Mouse (Mus musculus): Measurements from ENCODE around the gene Galnt2.
A peak's percentile ranks its signal among the peaks of the same experiment; 100 is the strongest.

The Galnt2 gene

DNA sequence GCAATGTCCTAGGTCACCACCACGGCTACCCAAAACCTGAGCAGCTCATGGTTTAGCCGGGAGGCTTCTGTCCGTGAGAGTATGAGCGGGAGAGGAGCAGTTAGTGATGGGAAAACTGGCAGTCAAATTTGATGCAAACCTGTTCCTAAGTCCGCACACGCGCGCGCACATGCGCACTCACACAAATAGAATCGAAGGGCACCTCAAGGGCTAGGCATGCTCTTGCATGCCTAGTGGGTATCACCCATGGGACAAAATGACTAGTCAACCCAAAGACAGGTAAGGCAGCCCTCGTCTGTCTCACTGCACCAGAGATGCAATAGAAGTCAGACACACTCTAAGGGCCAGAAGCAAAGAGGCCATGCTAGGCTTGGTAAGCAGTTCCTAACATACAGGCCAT lies 145.2 kb downstream of the Galnt2 start:
- no peak for DNase-seq

DNA sequence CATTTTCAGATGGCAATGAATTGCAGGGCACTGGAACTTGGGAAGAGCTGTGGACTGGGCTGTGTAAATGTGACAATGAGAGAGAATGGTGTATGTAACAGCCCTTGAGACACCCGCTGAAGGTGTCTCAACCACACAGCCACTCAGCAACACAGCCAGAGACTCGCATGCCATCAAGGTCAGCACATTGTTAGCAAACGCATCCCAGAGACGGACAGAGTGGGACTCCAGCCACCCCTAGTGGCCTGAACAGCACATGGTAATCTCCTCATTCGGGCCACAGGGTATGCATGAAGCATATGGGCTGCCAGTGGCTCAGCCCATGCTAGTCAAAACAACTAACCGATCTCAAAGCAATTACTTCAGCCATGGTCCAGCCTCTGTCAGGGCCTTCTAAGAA lies 148.1 kb downstream of the Galnt2 start:
- DNase-seq, result no peak

DNA sequence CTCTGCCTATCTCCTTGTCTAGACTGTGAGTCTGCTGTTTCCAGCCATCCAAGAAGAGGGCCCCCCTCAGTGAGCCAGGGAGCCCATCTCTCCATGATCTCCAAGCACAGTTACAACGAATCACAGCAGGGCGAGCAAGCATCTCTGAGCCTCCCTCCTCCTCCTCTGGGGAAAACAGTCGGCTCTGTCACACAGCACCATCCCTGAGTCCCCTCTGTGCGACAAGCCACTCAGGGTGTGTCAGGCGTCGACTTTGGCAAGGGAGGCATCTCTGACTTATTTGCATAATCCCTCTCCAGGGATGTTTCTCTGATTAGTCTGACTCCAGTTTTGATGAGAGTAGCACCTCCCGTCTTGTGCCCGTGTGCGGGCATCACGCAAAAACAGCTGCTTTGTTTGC lies 151.0 kb downstream of the Galnt2 start:
- DNase-seq, result no peak

DNA sequence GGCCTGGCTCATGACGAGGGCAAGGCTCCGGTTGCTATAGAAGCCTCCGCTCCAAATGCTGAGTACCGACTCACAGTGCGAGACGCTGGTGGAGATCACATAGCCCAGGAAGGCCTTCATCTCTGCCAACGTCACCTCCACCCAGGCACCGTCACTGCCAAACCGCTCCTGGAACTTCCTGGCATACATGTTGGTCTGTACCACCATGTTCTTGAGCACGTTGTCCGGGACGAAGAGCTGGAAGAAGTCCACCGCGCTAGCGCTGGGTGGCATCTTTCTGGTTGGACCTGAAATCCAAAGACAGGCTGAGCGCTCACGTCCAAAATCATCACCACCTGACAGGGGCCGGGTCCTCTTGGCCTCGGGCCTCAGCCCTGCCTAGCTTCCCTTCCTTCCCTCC lies 153.1 kb downstream of the Galnt2 start:
- DNase-seq, result no peak

DNA sequence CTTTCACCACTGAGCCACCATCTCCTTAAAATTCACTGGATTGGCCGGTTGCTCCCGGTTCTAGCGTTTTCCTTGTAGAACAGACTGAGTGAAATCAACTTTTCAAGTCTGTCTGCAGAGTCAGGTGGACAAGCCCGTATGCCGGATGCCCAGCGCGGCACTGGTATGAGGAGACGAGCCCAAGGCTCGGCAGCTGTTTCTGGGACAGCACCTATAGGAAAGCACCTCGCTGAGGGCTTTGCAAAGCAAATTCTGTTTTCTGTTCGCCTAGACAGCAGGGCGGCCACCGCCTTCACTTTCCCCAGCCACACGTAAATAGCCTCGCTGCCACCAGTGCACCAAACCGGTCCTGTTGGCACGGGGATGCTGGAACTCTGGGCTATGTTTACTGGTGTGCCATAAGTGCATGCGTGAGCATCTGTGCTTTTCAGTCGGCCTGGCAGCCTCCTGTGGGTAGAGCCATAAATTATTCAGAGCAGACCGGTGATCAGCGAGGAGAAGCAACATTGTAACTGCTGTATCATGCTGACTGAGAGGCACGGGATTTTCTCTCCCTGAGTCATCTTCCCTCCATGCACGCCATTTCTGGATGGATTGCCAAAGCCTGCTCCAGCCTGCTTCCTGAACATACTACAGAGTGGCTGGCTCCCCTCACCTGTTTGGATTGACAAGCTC lies 155.2 kb downstream of the Galnt2 start:
- no peak for DNase-seq

DNA sequence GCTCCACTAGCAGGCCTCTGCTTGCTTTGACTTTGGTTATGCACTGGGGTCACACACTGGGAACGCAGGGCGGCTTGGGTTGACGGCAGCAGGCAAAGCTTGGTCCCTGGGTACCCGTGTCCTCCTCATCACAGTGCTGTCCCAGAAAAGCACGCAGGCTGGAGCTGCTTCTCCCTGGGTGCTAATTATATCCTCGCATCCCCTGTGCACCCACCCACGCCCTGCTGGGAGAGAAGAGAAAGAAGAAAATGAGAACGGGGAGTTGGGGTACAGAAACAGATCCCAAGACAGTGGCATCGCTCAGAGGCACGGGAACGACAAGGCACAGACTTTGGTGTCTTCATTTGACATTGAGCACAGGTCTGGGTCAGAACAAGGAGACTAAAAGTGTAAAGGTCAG lies 158.3 kb downstream of the Galnt2 start:
- no peak for DNase-seq

DNA sequence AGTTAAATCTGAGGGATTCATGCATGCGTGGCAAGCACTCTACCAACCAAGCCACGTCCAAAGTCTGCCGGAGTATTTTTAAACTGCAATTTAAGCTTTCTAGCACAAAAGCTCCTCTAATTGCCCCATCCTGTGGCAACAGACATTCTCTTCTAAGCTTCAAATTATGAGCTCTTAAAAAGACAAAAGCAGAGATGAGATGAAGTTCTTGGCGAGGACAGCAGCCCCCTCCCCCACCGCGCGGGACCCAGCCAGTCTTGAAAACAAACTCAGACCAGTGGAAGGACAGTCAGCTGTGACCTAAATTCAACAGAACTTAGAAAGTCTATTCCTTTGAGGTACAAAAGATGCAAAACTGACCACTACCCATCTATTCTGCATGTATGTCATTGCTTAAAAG lies 160.0 kb downstream of the Galnt2 start:
- peak; percentile 38 to 69 for DNase-seq

DNA sequence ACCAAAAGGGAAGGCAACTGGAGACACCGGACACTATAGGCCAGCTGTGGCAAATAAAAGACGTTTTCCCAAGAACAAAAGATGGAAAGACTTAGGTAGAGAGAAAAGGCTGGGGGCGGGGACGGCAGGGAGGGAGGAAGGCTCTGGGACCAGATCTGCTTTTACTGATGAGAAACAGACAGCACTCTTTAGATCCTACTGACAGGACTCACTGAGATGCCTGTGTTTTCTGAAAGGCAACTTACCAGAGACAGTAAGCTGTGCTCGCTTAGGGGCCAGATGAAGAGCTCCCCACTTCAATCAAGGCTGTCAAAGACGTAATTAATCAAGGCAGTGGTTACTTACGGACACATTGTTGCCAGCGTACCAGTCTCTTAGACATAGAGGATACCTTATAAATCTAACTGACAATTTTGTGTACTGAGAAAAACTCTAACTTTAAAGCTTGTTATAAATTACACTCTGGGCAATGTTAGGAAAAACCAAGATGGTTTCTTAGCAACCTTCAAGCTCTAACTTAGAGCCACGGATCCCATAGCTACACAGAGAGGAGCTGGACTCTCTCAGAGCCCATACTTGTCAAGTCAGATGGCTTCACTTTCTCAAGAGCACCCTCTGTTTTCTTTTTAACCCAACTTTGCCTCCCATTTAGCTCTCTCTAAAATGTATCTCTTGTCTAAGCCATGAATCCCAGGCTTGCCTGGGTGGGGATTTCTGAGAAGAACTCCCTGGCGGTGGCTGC lies 161.3 kb downstream of the Galnt2 start:
- DNase-seq, result no peak

DNA sequence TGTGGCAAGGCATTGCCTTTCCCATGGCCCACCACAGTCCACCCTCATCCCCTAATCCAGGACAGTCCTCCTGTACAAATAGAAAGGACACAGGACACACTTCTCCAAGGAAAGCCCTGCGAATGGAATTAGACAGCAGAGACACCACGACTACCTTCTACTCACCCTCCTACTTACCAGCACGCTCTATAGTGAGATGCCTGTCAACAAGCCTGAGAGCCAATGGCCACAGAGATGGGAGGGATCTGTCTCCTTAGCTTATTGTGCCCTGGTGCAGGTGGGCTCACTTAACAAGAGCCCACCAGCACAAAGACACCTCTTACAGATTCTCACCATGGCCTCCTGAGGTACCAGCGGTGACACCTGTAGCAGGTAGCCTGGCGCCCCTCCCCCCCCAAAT lies 161.8 kb downstream of the Galnt2 start:
- no peak for DNase-seq

DNA sequence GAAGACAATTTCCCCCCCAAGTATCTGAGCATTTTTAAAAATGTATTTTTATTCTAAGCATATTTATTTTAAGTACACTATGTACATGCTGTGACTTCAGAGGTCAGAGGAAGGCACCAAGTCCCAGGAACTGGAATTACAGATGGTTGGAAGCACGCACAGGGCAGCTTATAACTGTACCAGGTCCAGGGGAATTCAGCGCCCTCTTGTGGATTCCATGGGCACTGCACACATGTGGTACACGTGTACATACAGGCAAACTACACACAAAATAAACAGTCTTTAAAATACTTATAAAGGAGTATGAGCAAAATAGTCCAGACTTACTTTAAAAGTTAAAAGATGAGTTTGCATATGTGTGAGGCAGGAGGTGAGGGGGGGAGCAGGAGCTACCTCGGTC lies 162.7 kb downstream of the Galnt2 start:
- no peak for DNase-seq

DNA sequence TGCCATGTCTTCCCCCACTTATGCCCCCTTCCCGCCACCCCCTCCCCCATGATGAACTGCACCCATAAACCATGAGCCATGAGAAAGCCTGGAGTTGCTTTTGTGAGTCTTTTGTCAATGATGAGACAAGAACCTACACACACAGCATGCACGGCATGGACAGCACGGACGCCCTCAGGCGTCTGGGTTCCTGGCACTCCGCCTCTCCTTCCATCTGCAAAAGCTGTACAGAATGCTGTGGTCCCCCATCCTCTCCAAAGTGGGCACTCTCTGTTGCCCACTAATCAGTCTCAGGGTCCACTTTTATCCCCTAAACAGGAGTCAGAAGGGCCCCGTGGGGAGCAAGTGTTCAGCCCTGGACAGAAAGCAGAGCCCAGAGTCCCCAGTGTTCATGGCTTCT lies 163.8 kb downstream of the Galnt2 start:
- no peak for DNase-seq

Data from lung, postnatal 4 days (tissue).